Mouse (Mus musculus): ENCODE results near the gene Shmt1.

The Shmt1 gene

DNA sequence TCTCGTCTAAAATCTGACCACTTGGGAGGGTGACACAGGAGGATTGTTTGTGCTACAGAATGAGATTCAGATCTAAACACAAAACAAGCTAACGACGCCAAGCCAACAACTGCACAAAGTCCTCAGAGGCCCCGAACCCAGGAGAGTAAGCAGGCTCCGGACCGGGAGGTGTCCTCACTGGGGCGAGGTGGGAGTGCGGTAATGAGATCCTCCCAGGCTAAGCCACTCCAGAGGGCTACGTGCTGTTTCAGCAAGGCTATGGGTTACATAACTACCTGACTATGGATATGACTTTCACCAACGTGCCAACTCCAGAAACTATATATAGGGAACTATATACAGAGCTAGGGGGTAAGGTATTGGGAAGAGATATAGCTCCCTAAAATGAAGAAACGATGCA, 15.2 kb downstream of the Shmt1 start:
- DNase-seq (ENCODE audit: low spot score in 2 of 2): no peak

DNA sequence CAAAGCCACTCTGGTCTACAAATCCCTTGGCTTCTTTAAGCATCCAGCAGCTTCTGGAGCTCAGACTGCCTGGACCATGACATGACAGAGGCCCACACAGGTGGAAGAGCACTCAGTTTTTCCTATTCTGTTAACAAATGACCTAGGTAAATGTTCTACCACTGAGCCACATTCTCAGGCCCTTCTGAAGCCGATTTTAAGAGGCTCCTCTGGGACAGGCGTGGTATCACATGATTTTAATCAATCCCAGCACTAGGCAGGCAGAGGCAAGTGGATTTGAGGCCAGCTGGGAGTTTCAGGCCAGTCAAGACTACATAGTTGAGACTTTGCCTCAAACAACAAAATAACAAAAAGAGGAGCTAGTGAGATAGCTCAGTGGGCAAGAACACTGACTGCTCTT, 21.0 kb downstream of the Shmt1 start:
- no peak for DNase-seq (ENCODE audit: low spot score in 2 of 2)

DNA sequence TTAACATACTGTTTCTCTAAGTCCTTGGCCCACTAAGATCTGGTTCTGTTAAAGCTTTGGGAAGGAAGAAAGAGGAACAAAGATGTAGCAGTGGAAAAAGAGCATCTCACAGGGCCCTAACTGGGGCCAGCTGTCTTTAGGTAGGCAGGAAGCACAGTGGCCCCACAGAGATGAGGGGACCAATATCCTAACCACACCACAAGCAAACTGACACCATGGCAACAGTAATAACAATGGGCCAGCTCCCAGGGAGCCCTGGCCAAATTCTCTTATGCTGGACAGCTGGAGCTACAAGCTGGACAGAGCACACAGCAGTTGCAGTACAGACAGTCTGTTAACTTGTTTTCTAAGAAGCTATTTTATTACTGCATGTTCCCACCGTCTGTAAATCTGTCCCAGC, 23.9 kb downstream of the Shmt1 start:
- DNase-seq (ENCODE audit: low spot score in 2 of 2): peak; percentile 63 to 68

DNA sequence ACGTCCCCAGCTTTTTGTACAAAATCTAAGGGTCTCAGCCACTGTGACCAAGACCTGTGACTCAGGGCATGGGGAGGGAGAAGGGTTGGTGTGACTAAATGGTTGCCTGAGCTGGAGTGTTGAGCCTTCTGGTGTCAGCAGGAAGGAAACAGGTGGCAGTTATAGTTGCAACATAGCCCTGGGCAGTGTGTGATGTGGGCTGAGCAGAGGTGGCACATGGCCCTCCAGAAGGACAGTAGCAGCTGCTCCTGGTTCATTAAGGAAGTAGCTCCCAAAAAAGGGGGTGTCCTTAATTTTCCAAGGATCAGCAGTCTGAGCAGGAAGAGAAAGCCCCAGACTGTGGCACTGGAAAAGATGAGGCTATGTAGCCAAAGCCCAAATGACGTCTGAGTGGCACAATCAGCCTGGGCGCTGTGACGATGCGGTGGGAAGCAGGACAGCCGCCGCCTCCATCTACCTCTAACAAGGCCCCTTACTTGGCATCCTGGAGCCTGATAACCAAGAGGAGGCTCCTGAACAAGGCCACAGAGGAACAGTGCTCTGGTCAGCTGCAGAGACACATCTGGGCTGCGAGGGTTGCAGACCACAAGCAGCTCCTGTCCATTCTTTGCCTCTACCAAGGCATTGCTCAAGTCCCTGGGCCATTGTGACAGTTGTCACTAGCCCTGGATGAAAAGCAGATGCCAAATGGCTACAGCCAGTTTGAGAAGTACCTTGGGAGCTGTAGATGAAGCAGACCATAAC, 27.2 kb downstream of the Shmt1 start:
- DNase-seq (ENCODE audit: low spot score in 2 of 2): no peak

DNA sequence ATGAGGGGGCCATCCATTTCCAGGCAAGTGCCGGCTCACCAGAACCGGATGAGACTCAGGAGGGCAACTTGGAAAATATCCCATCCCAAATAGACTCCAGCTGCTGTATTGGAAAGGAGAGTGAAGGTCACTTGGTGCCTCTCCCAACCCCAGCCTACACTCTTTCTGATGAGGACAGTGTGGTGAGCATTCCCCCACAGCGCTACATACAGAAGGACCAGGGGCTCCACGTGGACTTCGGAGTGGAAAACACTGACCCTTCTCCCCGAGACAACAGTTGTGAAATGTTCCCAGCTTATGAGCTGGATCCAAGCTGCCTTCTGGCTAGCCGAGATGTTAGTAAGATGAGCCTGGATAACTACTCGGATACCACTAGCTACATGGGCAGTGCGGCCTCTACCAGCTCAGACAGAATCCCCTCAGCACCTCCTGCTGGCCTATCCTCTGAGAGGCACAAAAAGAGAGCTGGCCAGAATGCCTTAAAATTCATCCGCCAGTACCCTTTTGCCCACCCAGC, 31.8 kb downstream of the Shmt1 start:
- no peak for DNase-seq (ENCODE audit: low spot score in 2 of 2)

DNA sequence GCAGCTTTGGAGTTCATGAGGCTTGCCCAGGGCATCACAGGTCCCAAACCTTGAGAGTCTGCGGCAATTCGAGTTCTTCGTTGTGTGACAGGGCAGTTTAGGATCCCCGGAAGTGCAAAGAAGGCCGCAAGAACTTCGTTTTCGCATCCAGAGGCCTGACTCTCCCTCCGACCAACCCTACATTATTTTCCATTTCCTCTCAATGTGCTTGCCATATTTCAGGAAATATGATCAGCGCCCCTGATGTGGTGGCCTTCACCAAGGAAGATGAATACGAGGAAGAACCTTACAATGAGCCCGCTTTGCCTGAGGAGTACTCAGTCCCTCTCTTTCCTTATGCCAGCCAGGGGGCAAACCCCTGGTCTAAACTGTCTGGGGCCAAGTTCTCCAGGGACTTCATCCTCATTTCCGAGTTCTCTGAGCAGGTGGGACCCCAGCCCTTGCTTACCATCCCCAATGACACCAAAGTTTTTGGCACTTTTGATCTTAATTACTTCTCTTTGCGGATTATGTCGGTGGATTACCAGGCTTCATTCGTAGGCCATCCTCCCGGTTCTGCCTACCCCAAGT, 33.6 kb downstream of the Shmt1 start:
- no peak for DNase-seq (ENCODE audit: low spot score in 2 of 2)

DNA sequence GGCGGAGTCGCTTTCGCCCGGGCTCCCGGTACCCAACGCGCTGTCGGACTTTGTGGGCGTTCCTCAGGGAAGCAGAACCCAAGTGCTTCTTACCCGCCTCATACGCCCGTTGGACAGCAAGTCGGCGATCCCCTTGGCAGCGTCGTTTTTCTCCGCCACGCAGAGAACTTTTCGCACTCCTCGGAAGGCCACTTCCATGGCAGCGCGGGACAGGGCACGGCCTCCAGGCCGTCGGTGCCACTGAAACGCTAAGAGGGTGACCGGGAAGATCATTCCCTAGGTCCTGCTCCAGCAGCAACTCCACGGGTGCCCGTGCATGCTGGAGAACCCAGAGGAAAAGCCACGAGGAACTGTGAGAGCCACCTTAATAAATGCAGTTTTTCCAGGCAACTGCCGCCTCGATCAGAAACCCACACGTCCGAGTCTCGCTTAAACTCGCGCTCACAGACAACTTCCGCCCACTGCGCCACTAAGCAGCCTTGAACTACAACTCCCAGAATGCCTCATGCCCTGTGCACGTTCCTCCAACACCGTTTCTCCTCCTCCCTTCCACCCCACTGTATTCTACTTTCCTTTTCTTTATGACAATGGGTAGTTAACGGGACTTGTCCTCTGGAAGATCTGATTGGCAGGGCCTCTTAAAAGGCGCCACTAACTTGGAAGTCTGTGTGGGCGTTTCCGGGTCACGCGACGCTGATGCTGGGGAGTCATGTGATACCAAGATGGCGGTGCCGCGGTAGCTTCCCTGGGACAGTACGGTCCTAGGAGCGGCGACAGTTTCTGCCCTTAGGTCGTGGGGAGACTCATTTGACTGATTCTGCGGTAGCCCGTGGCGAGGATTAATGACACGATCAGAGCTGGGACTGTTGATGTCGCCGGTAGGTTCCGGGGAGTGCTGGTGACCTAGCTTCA, 34.4 kb downstream of the Shmt1 start, which contains the start of the genes Top3a and Smcr8:
Gene Top3a, minus strand, starts transcription at position 537 of the 912 bp plus-strand sequence.
Gene Smcr8, plus strand, starts transcription at position 696 of the 912 bp plus-strand sequence.
- peak; percentile 89 to 90 for DNase-seq (ENCODE audit: low spot score in 2 of 2)

DNA sequence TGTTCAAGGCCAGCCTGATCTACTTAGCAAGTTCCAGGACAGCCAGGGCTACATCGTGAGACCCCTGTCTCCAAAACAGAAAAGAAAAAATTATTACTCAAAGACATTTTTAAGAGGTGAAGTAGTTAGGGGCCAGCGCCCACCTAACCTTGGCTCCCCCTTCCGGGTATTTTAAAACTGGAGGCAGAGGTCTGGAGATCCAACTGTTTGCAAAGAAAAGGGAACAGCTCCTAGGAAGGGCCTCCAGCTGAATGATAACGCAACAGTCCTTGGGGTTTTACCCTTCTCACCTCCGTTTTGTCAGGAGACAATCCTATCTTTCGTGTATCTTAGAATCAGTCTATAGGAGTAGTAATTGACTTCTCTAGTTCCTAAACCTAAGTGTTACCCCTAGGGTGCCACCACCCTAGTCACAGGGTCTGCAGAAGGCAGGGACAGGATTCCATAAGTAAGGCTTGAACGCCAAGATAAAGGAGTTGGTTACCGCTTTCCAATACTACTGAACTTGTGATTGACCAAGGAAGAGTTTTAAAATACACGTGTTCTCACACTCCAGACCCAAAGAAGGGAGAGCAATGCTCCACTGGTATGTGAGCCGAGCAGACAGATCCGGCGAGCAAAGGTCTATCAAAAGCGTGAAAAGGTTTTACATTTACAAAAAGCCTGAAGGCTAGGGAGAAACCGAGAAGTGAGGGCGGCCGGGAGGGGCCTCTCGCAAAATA, 35.2 kb downstream of the Shmt1 start:
- DNase-seq (ENCODE audit: low spot score in 2 of 2): no peak

DNA sequence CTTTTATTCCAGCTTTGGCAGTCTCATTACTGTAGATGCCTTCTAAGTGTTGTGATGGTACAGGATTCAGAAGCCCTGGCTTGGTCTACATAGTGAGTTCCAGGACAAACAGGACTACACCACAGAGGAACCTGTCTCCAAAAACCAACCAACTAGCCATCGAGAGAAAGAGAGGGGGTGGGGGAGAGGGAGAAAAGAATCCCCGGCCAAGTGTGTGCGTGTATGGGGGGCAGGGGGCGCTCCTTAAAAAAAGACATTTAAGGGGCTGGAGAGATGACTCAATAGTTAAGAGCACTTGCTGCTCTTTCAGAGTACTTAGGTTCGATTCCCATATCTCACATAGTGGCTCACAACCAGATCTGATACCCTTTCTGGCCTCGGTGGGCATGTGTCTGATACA, 35.9 kb downstream of the Shmt1 start:
- DNase-seq (ENCODE audit: low spot score in 2 of 2): no peak

DNA sequence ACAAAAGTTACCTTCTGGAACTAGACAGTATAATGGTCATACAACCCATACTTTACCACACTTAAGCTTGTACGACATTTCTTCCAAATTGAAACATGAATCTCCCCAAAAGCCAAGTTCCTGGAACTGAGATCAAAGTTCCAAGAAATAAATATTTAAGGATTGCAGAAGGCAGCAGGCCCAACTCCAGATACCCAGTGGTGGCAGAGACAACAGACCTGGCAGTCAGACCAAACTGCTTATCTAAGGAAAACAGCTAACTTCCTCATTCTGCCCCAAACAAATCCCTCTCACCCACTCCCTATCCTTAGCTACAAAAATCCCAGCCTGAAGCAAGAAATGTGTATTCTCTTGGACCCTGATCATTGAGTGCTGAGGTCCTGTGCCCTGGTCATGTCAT, 36.7 kb downstream of the Shmt1 start:
- no peak for DNase-seq (ENCODE audit: low spot score in 2 of 2)

DNA sequence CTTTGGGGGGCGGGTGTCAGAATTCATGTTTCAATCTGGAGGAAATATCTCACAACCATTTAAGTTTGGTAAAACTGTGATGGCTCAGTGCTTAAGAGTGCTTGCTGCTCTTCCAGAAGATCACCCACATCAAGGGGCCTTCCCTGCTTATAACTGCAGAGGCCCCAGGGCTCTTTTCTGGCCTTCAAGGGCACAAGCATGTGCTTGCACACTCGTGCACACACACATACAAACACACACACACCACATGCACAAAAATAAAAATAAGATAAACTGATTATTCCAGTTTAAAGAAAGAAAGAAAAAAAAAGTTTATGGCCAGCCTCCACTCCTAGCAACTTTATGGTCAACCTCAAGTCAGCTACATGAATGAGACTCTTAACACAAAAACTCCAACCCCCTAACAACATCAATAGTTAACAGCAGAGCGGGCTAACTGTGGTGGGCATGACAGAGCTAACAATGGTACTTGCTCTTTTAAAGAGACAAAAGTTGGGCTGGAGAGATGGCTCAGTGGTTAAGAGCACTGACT, 37.3 kb downstream of the Shmt1 start:
- no peak for DNase-seq (ENCODE audit: low spot score in 2 of 2)

DNA sequence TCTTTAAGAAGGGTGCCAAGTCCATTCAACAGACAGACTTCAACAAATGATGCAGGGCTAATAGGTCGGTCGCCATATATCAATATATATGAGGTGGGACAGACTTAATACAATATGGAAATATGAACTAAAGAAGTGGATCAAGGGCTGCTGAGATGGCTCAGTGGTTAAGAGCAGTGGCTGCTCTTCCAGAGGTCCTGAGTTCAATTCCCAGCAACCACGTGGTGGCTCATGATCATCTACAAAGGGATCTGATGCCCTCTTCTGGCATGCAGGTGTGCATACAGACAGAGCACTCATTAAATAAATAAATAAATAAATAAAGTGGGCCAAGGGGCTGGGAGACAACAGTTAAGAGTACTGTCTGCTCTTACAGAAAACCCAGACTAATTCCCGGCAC, 39.4 kb downstream of the Shmt1 start:
- no peak for DNase-seq (ENCODE audit: low spot score in 2 of 2)

DNA sequence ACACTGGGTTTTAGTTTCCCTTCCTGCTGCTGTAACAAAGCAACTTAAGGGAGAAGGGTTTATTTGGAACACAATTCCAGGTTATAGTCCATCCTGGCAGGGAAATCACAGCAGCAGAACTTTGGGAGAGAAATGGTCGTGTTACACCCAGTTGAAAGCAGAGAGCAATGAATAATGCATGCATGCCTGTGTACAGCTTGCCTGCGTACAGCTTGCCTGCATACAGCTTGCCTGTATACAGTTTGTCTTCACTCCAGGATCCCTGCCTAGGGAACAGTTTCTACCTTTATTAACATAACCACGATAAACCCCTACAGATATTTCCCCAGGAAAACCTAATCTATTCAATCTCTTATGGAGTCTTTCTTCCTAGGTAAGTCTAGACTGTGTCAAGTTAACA, 40.7 kb downstream of the Shmt1 start:
- DNase-seq (ENCODE audit: low spot score in 2 of 2): no peak

DNA sequence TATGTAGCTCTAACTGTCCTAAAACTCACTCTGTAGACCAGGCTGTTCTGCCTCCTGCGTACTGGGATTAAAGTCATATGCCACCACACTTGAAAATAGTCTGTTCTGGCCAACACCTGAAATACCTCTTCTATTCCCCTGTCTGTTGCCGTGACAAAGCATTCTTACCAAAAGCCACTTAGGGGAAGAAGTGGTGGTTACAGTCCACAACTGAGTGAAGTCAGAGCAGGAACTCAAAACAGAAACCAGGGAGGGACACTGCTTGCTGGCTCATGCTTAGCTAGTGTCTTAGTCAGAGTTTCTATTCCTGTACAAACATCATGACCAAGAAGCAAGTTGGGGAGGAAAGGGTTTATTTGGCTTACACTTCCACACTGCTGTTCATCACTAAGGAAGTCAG, 42.2 kb downstream of the Shmt1 start:
- no peak for DNase-seq (ENCODE audit: low spot score in 2 of 2)

DNA sequence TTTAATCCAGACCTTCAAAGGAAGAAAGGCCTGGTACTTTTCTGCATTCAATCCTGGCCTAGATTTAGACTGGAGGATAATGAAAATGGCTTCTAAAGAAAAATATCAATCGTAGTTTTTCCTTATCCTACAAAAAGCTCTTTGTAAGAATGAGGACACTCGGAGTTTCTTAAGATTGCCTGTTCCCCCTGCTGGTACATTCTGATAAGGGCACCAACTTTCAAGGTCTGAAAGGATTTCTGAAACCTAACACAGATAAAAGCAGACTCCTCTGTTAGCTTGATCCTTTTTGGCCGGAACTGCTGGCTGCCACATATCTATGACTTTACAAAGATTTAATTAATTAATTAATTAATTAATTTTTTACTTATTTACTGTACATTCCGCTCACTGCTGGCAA, 44.5 kb downstream of the Shmt1 start:
- DNase-seq (ENCODE audit: low spot score in 2 of 2): no peak

DNA sequence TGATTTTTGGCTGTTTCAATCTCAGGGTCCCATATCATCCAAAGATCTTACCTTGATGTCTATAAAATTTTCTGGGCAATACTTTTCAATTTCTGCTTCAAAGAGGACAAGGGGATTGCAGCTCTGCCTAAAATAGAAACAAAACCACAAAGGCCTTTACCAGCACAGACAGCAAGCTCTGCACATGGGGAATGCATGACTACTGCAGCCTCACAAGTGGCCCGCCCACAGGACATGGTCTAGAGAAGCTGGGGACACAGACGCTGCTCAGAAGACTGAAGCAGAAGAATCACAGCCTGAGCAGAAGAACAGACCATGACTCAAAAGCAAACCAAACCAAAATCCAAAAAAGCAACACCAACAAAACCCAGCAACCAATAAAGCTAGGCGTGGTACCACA, 49.8 kb downstream of the Shmt1 start:
- DNase-seq (ENCODE audit: low spot score in 2 of 2): no peak

DNA sequence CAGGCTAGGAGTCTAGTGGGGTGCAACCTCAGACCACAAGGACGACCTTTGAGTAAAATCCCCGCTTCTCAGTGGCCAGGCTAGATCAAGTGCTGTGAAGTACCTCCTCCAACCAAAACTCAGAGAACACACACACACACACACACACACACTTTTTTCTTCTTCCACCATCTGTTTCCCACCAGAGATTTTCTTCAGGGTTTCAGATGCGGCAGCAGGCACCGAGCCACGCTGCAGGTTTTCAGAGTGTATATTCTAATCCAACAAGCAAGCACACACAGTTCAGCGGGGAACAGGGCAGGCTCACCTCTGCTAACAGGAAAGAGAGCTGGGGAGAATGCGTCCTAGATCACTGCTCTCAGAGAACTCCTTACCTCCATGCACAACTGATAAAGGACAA, 55.9 kb downstream of the Shmt1 start:
- no peak for DNase-seq (ENCODE audit: low spot score in 2 of 2)

DNA sequence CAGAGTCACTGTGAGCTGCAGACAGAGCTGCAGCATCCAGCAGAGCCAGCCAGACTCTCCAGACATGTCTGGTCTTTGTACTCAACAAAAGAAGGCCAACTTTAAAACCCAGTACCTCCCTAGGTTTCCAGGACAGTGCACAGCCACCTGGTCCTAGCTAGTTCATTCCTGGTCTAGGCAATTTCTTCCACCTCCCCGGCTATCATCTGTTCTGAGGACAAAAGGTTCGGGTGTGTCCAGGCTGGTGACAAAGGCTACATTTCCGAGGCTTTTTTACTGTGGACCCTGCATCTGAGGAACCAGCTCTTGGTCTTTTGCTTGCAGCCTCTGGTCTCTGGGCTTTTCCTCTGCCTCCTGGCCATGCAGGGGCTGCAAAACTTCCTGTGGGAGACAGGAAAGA, 71.2 kb downstream of the Shmt1 start:
- DNase-seq (ENCODE audit: low spot score in 2 of 2): no peak

Measured in heart, adult 9 months (tissue).